Mouse (Mus musculus) bone marrow, adult 2 months (tissue): Measurements from ENCODE around the gene Hjurp. TPM values are rescaled to one million over a fixed set of nuclear protein-coding genes. Genes with fewer than 3 reads are reported as not detected.

Source experiments
- H3K27ac ChIP-seq: fragments of 200-500 bp; 2 replicates; pipeline ENCODE4 v1.5.1; 2012; ENCODE audit warnings: low read depth, mild to moderate bottlenecking, control low read depth, inconsistent platforms, low read length; ENCODE audit not compliant: control insufficient read depth, poor library complexity, insufficient read depth
- H3K4me1 ChIP-seq: fragments of 200-500 bp; 2 replicates; pipeline ENCODE4 v1.6.1; 2011; ENCODE audit warnings: low read length; ENCODE audit not compliant: control insufficient read depth, insufficient read depth
- H3K4me3 ChIP-seq: fragments of 200-500 bp; replicated peaks from 2 replicates; pipeline ENCODE3; 2011; ENCODE audit warnings: mild to moderate bottlenecking, low read depth, low read length, control low read depth; ENCODE audit not compliant: control insufficient read depth
- CTCF ChIP-seq: fragments of 200-500 bp; IDR thresholded peaks from 2 replicates; pipeline ENCODE4 v1.5.1; 2011; ENCODE audit warnings: low read length, control low read depth; ENCODE audit not compliant: control insufficient read depth, insufficient read depth
- POLR2A ChIP-seq: fragments of 200-500 bp; IDR thresholded peaks from 2 replicates; pipeline ENCODE4 v1.6.1; 2011; ENCODE audit warnings: low read depth, mild to moderate bottlenecking, control low read depth, low read length, borderline replicate concordance; ENCODE audit not compliant: control insufficient read depth
- WGBS: fragments of 180-500 bp; shearing (Covaris S2); methylation state at CpG from one replicate; pipeline ENCODE4 v1.1.7; 2018; 5-methylcytosine and 5-hydroxymethylcytosine counted together
- polyA plus RNA-seq: library from polyadenylated mRNA; stranded (reverse); fragments of >200 nt; gene quantifications from 2 replicates; pipeline ENCODE4 v1.2.4, GENCODE M21; 2011; ENCODE audit warnings: low replicate concordance; ENCODE audit not compliant: missing spikeins, insufficient read depth, insufficient read length

The Hjurp gene
- polyA plus RNA-seq, 1 experiment, result 135 TPM

GRCm38 (mm10) chr1:88300301-88301050 lies 23.0 kb upstream of the Hjurp start:
- WGBS, result 34% methylated on average over 5 of the region's 5 CpGs
- no peak overlapping the region for H3K27ac ChIP-seq
- no peaks in the 10 kb centered on the region for H3K4me1 ChIP-seq
- TF ChIP-seq POLR2A (no peak), CTCF (no peak)
- no peak overlapping the region for H3K4me3 ChIP-seq

- Histone ChIP-seq H3K27ac (no peak overlapping the region), H3K4me3 (no peak overlapping the region), H3K4me1 (no peaks in the 10 kb centered on the region)
- TF ChIP-seq CTCF (no peak), POLR2A (no peak)
- WGBS, result 76% methylated on average over 2 of the region's 2 CpGs
Measured at GRCm38 (mm10) chr1:88299529-88299945, 22.1 kb upstream of the Hjurp start.

- H3K4me1 ChIP-seq, result no peaks in the 10 kb centered on the region
- TF ChIP-seq CTCF (no peak), POLR2A (no peak)
- 51% methylated on average over 4 of the region's 4 CpGs for WGBS
- no peak overlapping the region for H3K4me3 ChIP-seq
- H3K27ac ChIP-seq, result no peak overlapping the region
Measured at GRCm38 (mm10) chr1:88298686-88299528, 21.5 kb upstream of the Hjurp start.

- Histone ChIP-seq H3K4me3 (no peak overlapping the region), H3K4me1 (no peaks in the 10 kb centered on the region), H3K27ac (no peak overlapping the region)
- WGBS, result 60% methylated on average over 7 of the region's 7 CpGs
- TF ChIP-seq POLR2A (no peak), CTCF (no peak)
Measured at GRCm38 (mm10) chr1:88297480-88298258, 20.2 kb upstream of the Hjurp start.

GRCm38 (mm10) chr1:88296171-88296920 lies 18.9 kb upstream of the Hjurp start:
- TF ChIP-seq POLR2A (no peak), CTCF (no peak)
- no peak overlapping the region for H3K4me3 ChIP-seq
- no peaks in the 10 kb centered on the region for H3K4me1 ChIP-seq
- WGBS, result 66% methylated on average over 4 of the region's 4 CpGs
- H3K27ac ChIP-seq, result no peak overlapping the region

GRCm38 (mm10) chr1:88294650-88295049 lies 17.2 kb upstream of the Hjurp start:
- Histone ChIP-seq H3K4me1 (peaks cover 1% of the 10 kb centered on the region; the same call in 1 of the 2 replicates), H3K4me3 (no peak overlapping the region), H3K27ac (no peak overlapping the region)
- TF ChIP-seq POLR2A, result no peak
- no peak for TF ChIP-seq CTCF
- WGBS, result 20% methylated on average over 1 of the region's 1 CpGs

GRCm38 (mm10) chr1:88292057-88292456 lies 14.6 kb upstream of the Hjurp start:
- 51% methylated on average over 2 of the region's 2 CpGs for WGBS
- Histone ChIP-seq H3K27ac (no peak overlapping the region), H3K4me3 (no peak overlapping the region), H3K4me1 (peaks cover 1% of the 10 kb centered on the region; the same call in 1 of the 2 replicates)
- TF ChIP-seq CTCF (no peak), POLR2A (no peak)
